In genomic region chr6:82750063-82750462, GRCm38 (mm10) we compare ENCODE assay signal across 21 mouse cellular contexts. TPM values are rescaled to one million over a fixed set of nuclear protein-coding genes. Genes with fewer than 3 reads are reported as not detected.
DNase-seq lines count a peak whose midpoint lies in the region; ATAC-seq and TF ChIP-seq lines count a peak whose summit lies in the region.
"Had no signal": no experiment of that assay in that cellular context is flagged by ENCODE, and none has a peak within 500 bp of the region (broad histone marks: within the 10 kb centered on the region; RNA-seq: fewer than 3 reads in every experiment).

No protein-coding gene starts in this region.

- 0 out of 2 replicates have a peak, but pooled peaks cover 3% of the 10 kb centered on the region for H3K4me1 ChIP-seq in kidney, postnatal 0 days (replicated peaks; ENCODE audit: insufficient read depth, low read length)
- peaks cover 5% of the 10 kb centered on the region; the same call in 1 of the 2 replicates for H3K4me1 ChIP-seq in kidney, embryonic 16.5 days (ENCODE audit: insufficient read depth, low read length)
- H3K4me1 ChIP-seq in midbrain, postnatal 0 days (ENCODE audit: insufficient read depth, low read length) = no peaks in the 10 kb centered on the region
- H3K4me1 ChIP-seq in midbrain, embryonic 16.5 days (ENCODE audit: control insufficient read depth, insufficient read depth, low read length) = no peaks in the 10 kb centered on the region
- H3K4me1 ChIP-seq in stomach, postnatal 0 days (replicated peaks; ENCODE audit: control insufficient read depth, insufficient read depth) = no peaks in the 10 kb centered on the region
- no peaks in the 10 kb centered on the region for H3K4me1 ChIP-seq in forebrain, embryonic 11.5 days (replicated peaks; ENCODE audit: control insufficient read depth, insufficient read depth, low read length)
- H3K4me1 ChIP-seq: embryonic facial prominence, embryonic 12.5 days; neural tube, embryonic 15.5 days had no signal

- H3K4me2 ChIP-seq in kidney, postnatal 0 days (ENCODE audit: low read length) = no peak overlapping the region
- H3K4me2 ChIP-seq in kidney, embryonic 16.5 days (replicated peaks; ENCODE audit: low read depth, low read length) = no peak overlapping the region
- no peak overlapping the region for H3K4me2 ChIP-seq in midbrain, postnatal 0 days (ENCODE audit: low read depth, low read length, poor library complexity, severe bottlenecking)
- no peak overlapping the region for H3K4me2 ChIP-seq in midbrain, embryonic 16.5 days (ENCODE audit: low read length)
- H3K4me2 ChIP-seq in stomach, postnatal 0 days (replicated peaks; ENCODE audit: low read depth) = no peak overlapping the region
- H3K4me2 ChIP-seq in forebrain, embryonic 11.5 days (ENCODE audit: low read depth, low read length, severe bottlenecking) = no peak overlapping the region
- H3K4me2 ChIP-seq: embryonic facial prominence, embryonic 12.5 days; heart, embryonic 12.5 days; hindbrain, embryonic 14.5 days; intestine, embryonic 15.5 days; neural tube, embryonic 15.5 days had no signal

- ATAC-seq in kidney, postnatal 0 days (replicated peaks; ENCODE audit: low FRiP score, low read depth) = no peak
- ATAC-seq in kidney, embryonic 16.5 days (ENCODE audit: low FRiP score, low TSS enrichment) = no peak
- ATAC-seq in midbrain, postnatal 0 days (ENCODE audit: low FRiP score) = no peak
- no peak for ATAC-seq in midbrain, embryonic 16.5 days
- no peak for ATAC-seq in stomach, postnatal 0 days (ENCODE audit: low FRiP score, low TSS enrichment)
- no peak for ATAC-seq in forebrain, embryonic 11.5 days (replicated peaks; ENCODE audit: low FRiP score)
- ATAC-seq: forebrain, postnatal 0 days; intestine, embryonic 15.5 days had no signal

- H3K9me3 ChIP-seq in kidney, postnatal 0 days (replicated peaks; ENCODE audit: low read length) = no peaks in the 10 kb centered on the region
- no peaks in the 10 kb centered on the region for H3K9me3 ChIP-seq in kidney, embryonic 16.5 days (ENCODE audit: low read length)
- H3K9me3 ChIP-seq in midbrain, postnatal 0 days (ENCODE audit: low read length) = no peaks in the 10 kb centered on the region
- H3K9me3 ChIP-seq in midbrain, embryonic 16.5 days (replicated peaks; ENCODE audit: control insufficient read depth, low read length, poor library complexity, severe bottlenecking) = no peaks in the 10 kb centered on the region
- H3K9me3 ChIP-seq in stomach, postnatal 0 days (ENCODE audit: control insufficient read depth, low read length) = no peaks in the 10 kb centered on the region
- no peaks in the 10 kb centered on the region for H3K9me3 ChIP-seq in forebrain, embryonic 11.5 days (ENCODE audit: control insufficient read depth, low read length)
- H3K9me3 ChIP-seq: embryonic facial prominence, embryonic 12.5 days; heart, embryonic 12.5 days; intestine, embryonic 15.5 days; neural tube, embryonic 15.5 days had no signal

- no peak overlapping the region for H3K27ac ChIP-seq in kidney, postnatal 0 days
- H3K27ac ChIP-seq in kidney, embryonic 16.5 days (ENCODE audit: low read length) = no peak overlapping the region
- H3K27ac ChIP-seq in midbrain, postnatal 0 days (ENCODE audit: low read depth, low read length) = no peak overlapping the region
- H3K27ac ChIP-seq in midbrain, embryonic 16.5 days (ENCODE audit: low read length) = no peak overlapping the region
- H3K27ac ChIP-seq in stomach, postnatal 0 days (replicated peaks) = no peak overlapping the region
- no peak overlapping the region for H3K27ac ChIP-seq in forebrain, embryonic 11.5 days (ENCODE audit: low read depth, low read length)
- H3K27ac ChIP-seq: embryonic facial prominence, embryonic 12.5 days; hindbrain, embryonic 14.5 days; intestine, embryonic 15.5 days; neural tube, embryonic 15.5 days had no signal

- WGBS in kidney, postnatal 0 days = 61% methylated on average over 2 of the region's 2 CpGs
- WGBS in kidney, embryonic 16.5 days = 56% methylated on average over 2 of the region's 2 CpGs
- WGBS in midbrain, postnatal 0 days = 62% methylated on average over 2 of the region's 2 CpGs
- WGBS in midbrain, embryonic 16.5 days = 61% methylated on average over 2 of the region's 2 CpGs
- 54% methylated on average over 2 of the region's 2 CpGs for WGBS in stomach, postnatal 0 days
- WGBS in forebrain, embryonic 11.5 days = 53% methylated on average over 2 of the region's 2 CpGs

- no peaks in the 10 kb centered on the region for H3K27me3 ChIP-seq in kidney, postnatal 0 days (ENCODE audit: insufficient read depth, low read length)
- H3K27me3 ChIP-seq in kidney, embryonic 16.5 days (ENCODE audit: insufficient read depth, low read length) = no peaks in the 10 kb centered on the region
- H3K27me3 ChIP-seq in midbrain, postnatal 0 days (ENCODE audit: insufficient read depth, low read length) = no peaks in the 10 kb centered on the region
- H3K27me3 ChIP-seq in midbrain, embryonic 16.5 days (ENCODE audit: control insufficient read depth, insufficient read depth, low read depth, low read length) = no peaks in the 10 kb centered on the region
- H3K27me3 ChIP-seq in stomach, postnatal 0 days (ENCODE audit: control insufficient read depth, insufficient read depth, low read length) = no peaks in the 10 kb centered on the region
- no peaks in the 10 kb centered on the region for H3K27me3 ChIP-seq in forebrain, embryonic 11.5 days (ENCODE audit: control insufficient read depth, insufficient read depth, low read length)
- H3K27me3 ChIP-seq: embryonic facial prominence, embryonic 12.5 days; heart, embryonic 12.5 days; intestine, embryonic 15.5 days; neural tube, embryonic 15.5 days had no signal

- TF ChIP-seq EP300 in stomach, postnatal 0 days (optimal IDR thresholded peaks at IDR 0.05) = no peak

- H3K9ac ChIP-seq in kidney, postnatal 0 days (ENCODE audit: low read depth, low read length) = no peak overlapping the region
- no peak overlapping the region for H3K9ac ChIP-seq in kidney, embryonic 16.5 days (replicated peaks; ENCODE audit: low read length)
- H3K9ac ChIP-seq in midbrain, postnatal 0 days (replicated peaks; ENCODE audit: low read length, poor library complexity, severe bottlenecking) = no peak overlapping the region
- no peak overlapping the region for H3K9ac ChIP-seq in midbrain, embryonic 16.5 days (ENCODE audit: low read depth, low read length)
- no peak overlapping the region for H3K9ac ChIP-seq in stomach, postnatal 0 days (ENCODE audit: low read length)
- no peak overlapping the region for H3K9ac ChIP-seq in forebrain, embryonic 11.5 days (ENCODE audit: low read length)
- H3K9ac ChIP-seq: embryonic facial prominence, embryonic 12.5 days; forebrain, postnatal 0 days; heart, embryonic 12.5 days; hindbrain, embryonic 14.5 days; intestine, embryonic 15.5 days; neural tube, embryonic 15.5 days had no signal

- TF ChIP-seq CTCF in kidney, postnatal 0 days (IDR thresholded peaks at IDR 0.05; ENCODE audit: low read depth) = peak; percentile 39; the same call in 1 of the 2 replicates
- TF ChIP-seq CTCF in midbrain, postnatal 0 days (IDR thresholded peaks at IDR 0.05) = peak; percentile 11; the same call in 1 of the 2 replicates
- peak; percentile 53 for TF ChIP-seq CTCF in stomach, postnatal 0 days (IDR thresholded peaks at IDR 0.05; ENCODE audit: low read depth)

- DNase-seq in kidney, postnatal 0 days (ENCODE audit: low spot score) = no peak
- no peak for DNase-seq in midbrain, postnatal 0 days (ENCODE audit: low spot score)
- peak; percentile 58 for DNase-seq in ZHBTc4 (ENCODE audit: low read depth, low spot score)
- DNase-seq in stomach, postnatal 0 days (ENCODE audit: low spot score) = no peak
- DNase-seq in forebrain, embryonic 11.5 days (ENCODE audit: low spot score) = no peak
- no peak for DNase-seq in cerebellum, adult 9-11 months
- DNase-seq: adrenal gland, adult 8-10 months; cerebellum, postnatal 10 days; forebrain, postnatal 0 days; heart, postnatal 36 days; kidney, postnatal 10 days; left cerebral cortex, postnatal 4 days; midbrain, embryonic 14.5 days; thymus, postnatal 36 days had no signal

- no peaks in the 10 kb centered on the region for H3K36me3 ChIP-seq in kidney, postnatal 0 days (ENCODE audit: insufficient read depth, low read length)
- peaks cover 4% of the 10 kb centered on the region for H3K36me3 ChIP-seq in kidney, embryonic 16.5 days (ENCODE audit: insufficient read depth, low read length)
- no peaks in the 10 kb centered on the region for H3K36me3 ChIP-seq in midbrain, postnatal 0 days (ENCODE audit: insufficient read depth, low read length)
- no peaks in the 10 kb centered on the region for H3K36me3 ChIP-seq in midbrain, embryonic 16.5 days (ENCODE audit: control insufficient read depth, insufficient read depth, low read length)
- H3K36me3 ChIP-seq in stomach, postnatal 0 days (ENCODE audit: control insufficient read depth, insufficient read depth, low read length) = 0 out of 2 replicates have a peak, but pooled peaks cover 2% of the 10 kb centered on the region
- H3K36me3 ChIP-seq in forebrain, embryonic 11.5 days (ENCODE audit: control insufficient read depth, insufficient read depth, low read length) = no peaks in the 10 kb centered on the region; the same call in 1 of the 2 replicates
- H3K36me3 ChIP-seq: neural tube, embryonic 15.5 days had no signal

- H3K4me3 ChIP-seq in kidney, postnatal 0 days (replicated peaks; ENCODE audit: low read depth, low read length) = no peak overlapping the region
- no peak overlapping the region for H3K4me3 ChIP-seq in kidney, embryonic 16.5 days (ENCODE audit: low read length)
- no peak overlapping the region for H3K4me3 ChIP-seq in midbrain, postnatal 0 days (ENCODE audit: low read depth, low read length)
- H3K4me3 ChIP-seq in midbrain, embryonic 16.5 days (ENCODE audit: low read depth, low read length) = no peak overlapping the region
- H3K4me3 ChIP-seq in stomach, postnatal 0 days (ENCODE audit: low read depth, low read length) = no peak overlapping the region
- no peak overlapping the region for H3K4me3 ChIP-seq in forebrain, embryonic 11.5 days (ENCODE audit: low read depth, low read length)
- H3K4me3 ChIP-seq: embryonic facial prominence, embryonic 12.5 days; heart, embryonic 12.5 days; intestine, embryonic 15.5 days; neural tube, embryonic 15.5 days had no signal

RNA-seq across cellular contexts. Expression of gene Hk2, which starts 24.2 kb away (rescaled TPM):
- polyA plus RNA-seq in kidney, postnatal 0 days (2015; fragmentation: Nextera tagmentation; extraction: Ambion mirVana) = 4.0 and 4.5 TPM in 2 replicates
- polyA plus RNA-seq in kidney, embryonic 16.5 days (2015; fragmentation: Nextera tagmentation; extraction: Ambion mirVana) = 16.2 and 16.3 TPM in 2 replicates
- 1.6 and 3.9 TPM in 2 replicates for total RNA-seq in midbrain, postnatal 0 days (2014; rRNA removed)
- 2.0 and 2.2 TPM in 2 replicates for polyA plus RNA-seq in midbrain, postnatal 0 days (2015; fragmentation: Nextera tagmentation; extraction: Ambion mirVana)
- 1.3 and 1.7 TPM in 2 replicates for polyA plus RNA-seq in midbrain, embryonic 16.5 days (2015; fragmentation: Nextera tagmentation; extraction: Ambion mirVana)
- 7.1 and 8.9 TPM in 2 replicates for polyA plus RNA-seq in stomach, postnatal 0 days (2015; fragmentation: Nextera tagmentation; extraction: Ambion mirVana)
- polyA plus RNA-seq in forebrain, embryonic 11.5 days (2014; fragmentation: Nextera tagmentation; extraction: Ambion mirVana) = 21.7 and 23.1 TPM in 2 replicates

RNA-seq across cellular contexts. Expression of gene Pole4, which starts 44.9 kb away (rescaled TPM):
- 117 and 123 TPM in 2 replicates for polyA plus RNA-seq in kidney, postnatal 0 days (2015; fragmentation: Nextera tagmentation; extraction: Ambion mirVana)
- polyA plus RNA-seq in kidney, embryonic 16.5 days (2015; fragmentation: Nextera tagmentation; extraction: Ambion mirVana) = 103 TPM in 2 replicates
- total RNA-seq in midbrain, postnatal 0 days (2014; rRNA removed) = 68.2 and 90.0 TPM in 2 replicates
- polyA plus RNA-seq in midbrain, postnatal 0 days (2015; fragmentation: Nextera tagmentation; extraction: Ambion mirVana) = 134 and 145 TPM in 2 replicates
- polyA plus RNA-seq in midbrain, embryonic 16.5 days (2015; fragmentation: Nextera tagmentation; extraction: Ambion mirVana) = 115 and 133 TPM in 2 replicates
- 79.8 and 84.5 TPM in 2 replicates for polyA plus RNA-seq in stomach, postnatal 0 days (2015; fragmentation: Nextera tagmentation; extraction: Ambion mirVana)
- polyA plus RNA-seq in forebrain, embryonic 11.5 days (2014; fragmentation: Nextera tagmentation; extraction: Ambion mirVana) = 97.8 and 101 TPM in 2 replicates
